Mouse (Mus musculus): ENCODE measurements around the gene Gm30302.

DNA sequence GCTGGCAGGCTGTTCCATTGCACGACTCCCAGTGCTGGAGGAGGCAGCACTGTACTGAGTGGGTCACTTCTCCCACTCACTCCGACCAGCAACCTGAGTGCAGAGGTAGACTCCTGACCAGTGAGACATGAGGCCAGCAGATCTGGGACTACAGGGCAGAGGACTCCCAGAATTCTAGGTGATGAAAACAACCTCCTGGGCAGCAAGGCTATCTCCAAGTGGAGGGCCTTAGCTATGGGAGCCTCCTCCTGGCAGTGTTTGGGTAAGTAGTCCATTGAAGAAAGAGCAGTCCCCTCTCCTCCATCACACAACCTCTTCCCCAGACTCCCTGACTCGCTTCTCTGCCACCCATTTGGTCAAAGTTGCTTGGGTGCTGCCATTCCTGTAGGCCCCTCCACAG is 31.6 kb upstream of the Gm30302 start:
- TF ChIP-seq CTCF (IDR thresholded peaks at IDR 0.05; ENCODE audit: low read depth, low read length) (no peak), GATA1 (IDR thresholded peaks at IDR 0.05; ENCODE audit: borderline replicate concordance, low read length) (no peak), TAL1 (conservative IDR thresholded peaks at IDR 0.05; ENCODE audit: low read depth, low read length) (no peak), GATA2 (IDR thresholded peaks at IDR 0.05; ENCODE audit: borderline replicate concordance, low read depth, low read length) (no peak)

Measured in G1E (cell line).